Mouse (Mus musculus) erythroblast, embryonic 14.5 days (primary cell): ENCODE results near the gene Tdrd9. TPM values are rescaled to one million over a fixed set of nuclear protein-coding genes. Genes with fewer than 3 reads are reported as not detected.

Experiments used
- H3K27me3 ChIP-seq: 2 replicates; pipeline ENCODE4 v1.6.1; 2012; ENCODE audit warnings: inconsistent platforms; ENCODE audit not compliant: control insufficient read depth
- H3K36me3 ChIP-seq: 2 replicates; pipeline ENCODE4 v1.6.1; 2012; ENCODE audit warnings: mild to moderate bottlenecking, inconsistent platforms; ENCODE audit not compliant: control insufficient read depth
- H3K4me1 ChIP-seq: 2 replicates; pipeline ENCODE4 v1.6.1; 2012; ENCODE audit warnings: inconsistent platforms; ENCODE audit not compliant: control insufficient read depth
- H3K4me3 ChIP-seq: replicated peaks from 2 replicates; pipeline ENCODE3; 2012; ENCODE audit warnings: moderate library complexity, mild to moderate bottlenecking, inconsistent platforms
- H3K9me3 ChIP-seq: 2 replicates; pipeline ENCODE4 v1.6.1; 2012; ENCODE audit warnings: low read length, inconsistent platforms, mixed read lengths; ENCODE audit not compliant: control insufficient read depth
- GATA1 ChIP-seq: IDR thresholded peaks from 2 replicates; pipeline ENCODE4 v1.6.1; 2012; ENCODE audit warnings: low read length, inconsistent platforms, mixed read lengths
- TAL1 ChIP-seq: IDR thresholded peaks from 3 replicates; pipeline ENCODE4 v1.6.1; 2012; ENCODE audit warnings: low read length, inconsistent platforms, mixed read lengths
- polyA plus RNA-seq: library from polyadenylated mRNA; stranded (reverse); fragments of >175 nt; gene quantifications from 2 replicates; pipeline ENCODE4 v1.2.3, GENCODE M21; 2012

Tdrd9 gene
- polyA plus RNA-seq, 1 experiment = not detected

- Histone ChIP-seq H3K9me3 (no peaks in the 10 kb centered on the region), H3K36me3 (no peaks in the 10 kb centered on the region), H3K4me3 (no peak overlapping the region), H3K4me1 (peaks cover 4% of the 10 kb centered on the region), H3K27me3 (peaks cover 11% of the 10 kb centered on the region)
- TF ChIP-seq GATA1 (no peak), TAL1 (no peak)
Measured at GRCm38 (mm10) chr12:112108696-112109445, 137.5 kb downstream of the Tdrd9 start.

DNA sequence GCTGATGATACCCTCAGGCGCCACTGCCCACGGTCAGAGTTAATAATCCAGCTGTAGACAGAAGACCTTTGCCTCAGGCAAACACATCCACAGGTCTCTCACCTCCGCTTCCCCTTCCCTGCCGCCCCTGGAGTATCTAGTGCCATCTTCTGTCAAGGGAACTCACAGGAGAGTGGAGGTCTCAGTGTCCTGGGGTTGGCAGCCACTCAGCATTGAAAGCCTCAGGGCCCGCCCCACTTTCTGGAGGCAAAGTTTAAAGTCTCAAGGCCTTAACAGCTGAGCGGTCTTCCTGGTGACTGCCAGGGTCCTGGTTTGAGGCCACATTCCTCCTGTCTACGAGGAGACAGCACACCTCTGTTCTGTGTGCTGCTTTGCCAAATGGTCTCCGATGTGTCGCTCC, 138.3 kb downstream of the Tdrd9 start:
- H3K27me3 ChIP-seq = peaks cover 11% of the 10 kb centered on the region
- TF ChIP-seq TAL1 (no peak), GATA1 (no peak)
- H3K36me3 ChIP-seq = no peaks in the 10 kb centered on the region
- H3K4me1 ChIP-seq = peaks cover 4% of the 10 kb centered on the region
- no peak overlapping the region for H3K4me3 ChIP-seq
- H3K9me3 ChIP-seq = no peaks in the 10 kb centered on the region

GRCm38 (mm10) chr12:112111323-112111722, 140.0 kb downstream of the Tdrd9 start:
- no peak for TF ChIP-seq GATA1
- Histone ChIP-seq H3K4me3 (no peak overlapping the region), H3K4me1 (peaks cover 4% of the 10 kb centered on the region), H3K9me3 (no peaks in the 10 kb centered on the region), H3K36me3 (no peaks in the 10 kb centered on the region), H3K27me3 (peaks cover 11% of the 10 kb centered on the region)

DNA sequence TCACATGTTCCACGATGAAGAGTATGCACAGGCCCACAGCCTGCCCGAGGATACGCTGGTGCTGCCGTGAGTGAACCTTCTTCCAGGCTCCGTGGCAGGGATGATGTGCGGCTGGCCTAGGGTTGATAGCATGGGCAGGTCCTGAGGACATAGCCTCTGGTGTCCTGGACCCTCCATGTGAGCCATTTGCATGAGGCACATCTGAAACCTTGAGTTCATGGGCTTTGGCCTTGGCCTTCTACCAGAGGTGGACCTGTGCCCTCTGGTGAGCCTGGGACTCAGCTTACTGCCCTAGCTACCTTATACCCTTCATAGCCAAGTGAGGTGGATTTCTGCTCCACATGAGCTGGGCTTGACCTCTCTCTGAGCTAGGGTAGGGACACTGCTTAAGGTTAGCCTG, 140.9 kb downstream of the Tdrd9 start:
- Histone ChIP-seq H3K4me3 (no peak overlapping the region), H3K4me1 (peaks cover 4% of the 10 kb centered on the region), H3K27me3 (peaks cover 4% of the 10 kb centered on the region; the same call in 1 of the 2 replicates), H3K9me3 (no peaks in the 10 kb centered on the region), H3K36me3 (no peaks in the 10 kb centered on the region)
- no peak for TF ChIP-seq TAL1
- no peak for TF ChIP-seq GATA1

DNA sequence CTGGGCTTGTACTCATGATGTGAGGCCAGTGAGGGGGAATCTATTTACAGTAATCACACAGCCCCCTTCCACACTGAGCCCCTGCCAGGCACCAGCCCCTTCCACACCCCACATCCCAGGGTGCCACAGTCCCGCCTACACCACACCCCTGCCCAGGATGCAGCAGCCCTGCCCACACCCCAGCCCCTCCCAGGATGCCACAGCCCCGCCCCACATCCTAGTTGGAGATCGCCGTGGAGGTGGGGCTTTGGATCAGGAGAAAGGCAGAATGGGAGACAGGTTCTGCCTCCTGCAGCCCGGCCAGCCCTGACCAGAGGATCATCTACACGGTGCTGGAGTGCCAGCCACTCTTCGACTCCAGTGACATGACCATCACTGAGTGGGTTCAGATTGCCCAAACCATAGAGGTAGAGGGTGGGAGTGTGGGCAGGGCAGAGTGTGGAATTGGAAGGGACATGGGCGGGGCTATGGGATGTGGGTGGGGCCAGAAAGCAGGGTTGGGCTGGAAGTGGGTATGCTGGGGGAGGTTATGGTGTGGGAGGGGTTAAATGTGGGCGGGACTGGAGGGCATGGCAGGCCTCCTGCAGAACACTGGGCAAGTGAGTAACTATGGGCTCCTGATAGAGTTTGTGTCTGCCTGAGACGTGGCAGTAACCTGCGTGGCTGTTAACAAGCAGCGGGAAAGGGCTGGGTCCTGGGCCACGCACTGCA, 141.5 kb downstream of the Tdrd9 start:
- Histone ChIP-seq H3K27me3 (no peaks in the 10 kb centered on the region), H3K9me3 (no peaks in the 10 kb centered on the region), H3K4me1 (peaks cover 4% of the 10 kb centered on the region), H3K36me3 (no peaks in the 10 kb centered on the region), H3K4me3 (no peak overlapping the region)
- TF ChIP-seq TAL1 (no peak), GATA1 (no peak)

GRCm38 (mm10) chr12:112113710-112114109, 142.4 kb downstream of the Tdrd9 start:
- Histone ChIP-seq H3K9me3 (no peaks in the 10 kb centered on the region), H3K4me1 (peaks cover 4% of the 10 kb centered on the region), H3K27me3 (no peaks in the 10 kb centered on the region), H3K4me3 (no peak overlapping the region), H3K36me3 (no peaks in the 10 kb centered on the region)
- TF ChIP-seq GATA1 (no peak), TAL1 (no peak)

DNA sequence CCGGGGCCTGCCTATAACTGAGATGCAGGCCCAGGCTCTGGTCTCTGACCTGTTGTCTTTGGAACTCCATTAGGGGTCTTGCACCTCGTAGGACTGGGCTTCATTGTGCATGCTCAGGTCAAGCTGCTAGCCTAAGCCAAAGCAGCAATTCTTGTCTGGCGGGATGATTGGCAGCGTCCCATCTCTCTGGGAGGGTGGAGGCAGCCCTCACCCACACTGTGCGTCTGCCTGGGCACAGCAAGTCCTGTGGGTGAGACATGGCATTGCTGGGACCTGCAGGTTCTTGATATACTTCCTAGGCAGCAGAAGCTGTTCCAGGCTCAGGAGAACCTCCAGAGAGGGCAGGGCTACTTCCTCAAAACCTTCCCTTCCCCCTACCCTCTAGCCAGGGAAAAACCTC, 145.6 kb downstream of the Tdrd9 start:
- Histone ChIP-seq H3K4me1 (peaks cover 4% of the 10 kb centered on the region), H3K27me3 (no peaks in the 10 kb centered on the region)

GRCm38 (mm10) chr12:112117649-112118048, 146.3 kb downstream of the Tdrd9 start:
- Histone ChIP-seq H3K4me1 (peaks cover 3% of the 10 kb centered on the region), H3K9me3 (no peaks in the 10 kb centered on the region), H3K36me3 (no peaks in the 10 kb centered on the region), H3K27me3 (no peaks in the 10 kb centered on the region), H3K4me3 (no peak overlapping the region)
- no peak for TF ChIP-seq GATA1
- TF ChIP-seq TAL1 = no peak

More for the DNA sequence above, 145.6 kb downstream of the Tdrd9 start:
- no peak overlapping the region for H3K4me3 ChIP-seq
- no peaks in the 10 kb centered on the region for H3K36me3 ChIP-seq
- no peaks in the 10 kb centered on the region for H3K9me3 ChIP-seq
- TF ChIP-seq GATA1 (no peak), TAL1 (no peak)

Other genes with a start within 250 kb of the Tdrd9 start
- 2.9 and 3.9 TPM in 2 replicates for gene Klc1, start 212.7 kb upstream of the Tdrd9 start, polyA plus RNA-seq
- gene Xrcc3, start 157.7 kb upstream of the Tdrd9 start, polyA plus RNA-seq = 0.85 and 1.6 TPM in 2 replicates
- 1.7 TPM in 2 replicates for gene Zfyve21, start 157.4 kb upstream of the Tdrd9 start, polyA plus RNA-seq
- 0.79 and 0.81 TPM in 2 replicates for gene Ppp1r13b, start 63.4 kb upstream of the Tdrd9 start, polyA plus RNA-seq
- 3.3 and 4.1 TPM in 2 replicates for gene Atp5mpl, start 4.6 kb upstream of the Tdrd9 start, polyA plus RNA-seq
- gene Rd3l, start 9.8 kb downstream of the Tdrd9 start, polyA plus RNA-seq = not detected in 2 replicates
- not detected in 2 replicates for gene Aspg, start 135.1 kb downstream of the Tdrd9 start, polyA plus RNA-seq
- gene Kif26a, start 174.6 kb downstream of the Tdrd9 start, polyA plus RNA-seq = 0.01 TPM in 1 of 2 replicates, not detected in the other